Mouse (Mus musculus) liver, adult 2 months (tissue): Measurements from ENCODE around the gene 1700014D04Rik.
"Not testable (repeated sequence)": the region's sequence is repeated elsewhere in the genome, so short reads cannot be mapped to it uniquely, and the experiment has no call there.

ENCODE experiments used
- CTCF ChIP-seq: fragments of 200-500 bp; IDR thresholded peaks from 2 replicates; pipeline ENCODE4 v1.5.1; 2011; ENCODE audit warnings: low read depth, low read length, control low read depth
- POLR2A ChIP-seq: fragments of 200-500 bp; IDR thresholded peaks from 2 replicates; pipeline ENCODE4 v1.6.1; 2011; ENCODE audit warnings: low read length, control low read depth; ENCODE audit not compliant: insufficient read depth; ENCODE audit errors: extremely low read depth

DNA sequence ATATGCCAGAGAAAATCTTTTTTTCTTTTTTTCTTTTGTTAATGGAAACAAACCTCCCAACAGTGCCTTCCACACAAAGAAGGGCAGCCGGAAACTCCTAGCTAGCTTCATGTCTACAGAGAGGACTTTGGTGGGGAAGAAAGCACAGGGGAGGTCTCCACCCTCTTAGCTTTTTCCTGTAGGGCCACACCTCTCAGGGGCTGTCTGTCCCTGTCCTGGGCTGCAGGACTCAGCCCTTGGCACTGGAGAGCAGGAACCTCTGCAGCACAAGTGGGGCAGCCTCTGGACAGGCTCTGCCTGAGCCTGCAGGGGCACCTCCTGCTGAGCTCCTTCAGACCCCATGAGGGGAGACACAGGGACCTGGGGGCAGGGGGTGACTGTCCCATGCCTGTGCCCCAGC is 46.4 kb downstream of the 1700014D04Rik start:
- TF ChIP-seq POLR2A, CTCF: not testable (repeated sequence)
